Mouse (Mus musculus) limb, embryonic 14.5 days (tissue): ENCODE data around the gene Prrg4. TPM values are rescaled to one million over a fixed set of nuclear protein-coding genes. Genes with fewer than 3 reads are reported as not detected.
"Not testable (repeated sequence)": the region's sequence is repeated elsewhere in the genome, so short reads cannot be mapped to it uniquely, and the experiment has no call there.

Experiments used
- ATAC-seq: fragments of 200-750 bp; cut with Nextera tagmentation; 2 replicates; pipeline ENCODE4 v1.8.0; 2017; ENCODE audit warnings: low read depth, moderate number of reproducible peaks, moderate TSS enrichment; ENCODE audit not compliant: low FRiP score
- DNase-seq: peaks from one replicate; pipeline ENCODE4 v3.0.0-alpha.2; 2015; ENCODE audit warnings: low spot score
- H3K27ac ChIP-seq: fragments of 300-500 bp; sonication (generic); replicated peaks from 2 replicates; pipeline ENCODE4 v1.5.1; 2014; ENCODE audit warnings: low read depth, mild to moderate bottlenecking, low read length, moderate library complexity, mixed read lengths
- H3K27me3 ChIP-seq: fragments of 300-500 bp; sonication (generic); 2 replicates; pipeline ENCODE4 v1.6.1; 2014; ENCODE audit warnings: low read length, mixed read lengths; ENCODE audit not compliant: control insufficient read depth, insufficient read depth
- H3K36me3 ChIP-seq: fragments of 300-500 bp; sonication (generic); 2 replicates; pipeline ENCODE4 v1.6.1; 2014; ENCODE audit warnings: mild to moderate bottlenecking, low read length, moderate library complexity, mixed read lengths; ENCODE audit not compliant: control insufficient read depth, insufficient read depth
- H3K4me1 ChIP-seq: fragments of 300-500 bp; sonication (generic); 2 replicates; pipeline ENCODE4 v1.6.1; 2014; ENCODE audit warnings: antibody characterized with exemption, low read length, mixed read lengths; ENCODE audit not compliant: control insufficient read depth, insufficient read depth
- H3K4me2 ChIP-seq: fragments of 300-500 bp; sonication (generic); replicated peaks from 2 replicates; pipeline ENCODE4 v1.6.1; 2014; ENCODE audit warnings: low read depth, mild to moderate bottlenecking, low read length, moderate library complexity; ENCODE audit not compliant: severe bottlenecking
- H3K4me3 ChIP-seq: fragments of 300-500 bp; sonication (generic); replicated peaks from 2 replicates; pipeline ENCODE4 v1.5.1; 2014; ENCODE audit warnings: low read length
- H3K9ac ChIP-seq: fragments of 300-500 bp; sonication (generic); 2 replicates; pipeline ENCODE4 v1.6.1; 2014; ENCODE audit warnings: mild to moderate bottlenecking, low read depth, low read length, moderate library complexity; ENCODE audit not compliant: severe bottlenecking
- H3K9me3 ChIP-seq: fragments of 300-500 bp; sonication (generic); 2 replicates; pipeline ENCODE4 v1.6.1; 2016; ENCODE audit warnings: low read length; ENCODE audit not compliant: control insufficient read depth
- POLR2A ChIP-seq: fragments of 200-500 bp; IDR thresholded peaks from 2 replicates; pipeline ENCODE4 v1.8.0; 2012; ENCODE audit warnings: inconsistent platforms, mild to moderate bottlenecking, moderate library complexity, borderline replicate concordance; ENCODE audit not compliant: insufficient read depth, insufficient read length; ENCODE audit errors: extremely low read depth
- WGBS: fragments of 180-500 bp; shearing (Covaris S2); extraction: QIAGEN DNeasy Blood & Tissue Kit; methylation state at CpG from one replicate; pipeline ENCODE4 v1.1.7; 2014; 5-methylcytosine and 5-hydroxymethylcytosine counted together
- polyA plus RNA-seq, 2 experiments: library from polyadenylated mRNA; depleted of rRNA in 1 of 2; stranded (reverse) in 1 of 2; unstranded in 1 of 2; fragments of >200 nt; fragmentation: Nextera tagmentation in 1 of 2; extraction: Ambion mirVana in 1 of 2; gene quantifications; 2 replicates each; pipeline versions ENCODE4 v1.2.1 to v1.2.3; 2012 to 2014

The Prrg4 gene
- 1.3 and 1.4 TPM in 2 replicates for polyA plus RNA-seq (2012; rRNA removed)
- 3.8 and 4.3 TPM in 2 replicates for polyA plus RNA-seq (2014; fragmentation: Nextera tagmentation; extraction: Ambion mirVana)

DNA sequence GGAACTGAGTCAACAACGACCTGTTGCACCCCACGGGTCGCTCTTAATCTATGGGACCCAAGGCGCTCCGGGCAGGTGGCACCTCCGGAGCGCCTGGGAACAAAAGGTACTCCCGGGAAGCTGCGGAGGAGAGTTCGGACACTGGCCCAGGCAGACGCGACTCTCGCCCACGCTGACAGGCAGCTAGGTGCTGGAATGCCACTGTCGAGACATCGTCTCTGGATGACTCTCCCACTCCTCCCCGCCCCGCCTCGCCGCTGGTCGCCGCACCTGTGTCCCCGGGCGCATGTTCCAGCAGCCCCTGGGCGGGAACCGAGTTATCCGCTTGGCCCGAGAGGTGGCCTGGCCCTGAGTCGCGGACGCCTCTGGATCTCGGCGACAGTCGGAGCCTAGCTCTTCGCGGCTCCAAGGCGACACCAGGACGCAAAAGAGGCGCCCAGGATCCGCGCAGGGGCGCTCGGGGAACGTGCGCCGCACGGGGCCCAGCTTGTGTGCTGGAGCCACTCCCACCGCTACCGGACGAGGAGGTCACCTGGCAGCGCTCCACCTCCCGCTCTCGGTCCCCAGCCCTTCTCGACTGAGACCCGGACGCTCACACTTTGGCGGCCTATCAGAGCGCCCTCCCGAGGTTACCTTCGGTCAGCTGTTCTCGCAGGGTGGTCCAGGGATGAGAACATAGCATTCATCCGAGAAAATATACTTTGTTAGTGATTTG is at the start of gene Prrg4:
Gene Prrg4 (minus strand): TSS at position 601 of the 715 bp plus-strand sequence.
- DNase-seq (peak; percentile 47), ATAC-seq (peak; percentile 55)
- under 1% methylated on average over 51 of the region's 62 CpGs for WGBS
- H3K9me3 ChIP-seq, result no peaks in the 10 kb centered on the region
- peak within 1 kb of the TSS; percentile 57 for H3K9ac ChIP-seq
- H3K36me3 ChIP-seq, result no peaks in the 10 kb centered on the region
- no peak for TF ChIP-seq POLR2A
- H3K27me3 ChIP-seq, result peaks cover 14% of the 10 kb centered on the region; the same call in 1 of the 2 replicates
- peak within 1 kb of the TSS; percentile 48 for H3K4me3 ChIP-seq
- no peak within 1 kb of the TSS for H3K27ac ChIP-seq
- peak within 1 kb of the TSS; percentile 100 for H3K4me2 ChIP-seq
- peaks cover 4% of the 10 kb centered on the region; the same call in 1 of the 2 replicates for H3K4me1 ChIP-seq

DNA sequence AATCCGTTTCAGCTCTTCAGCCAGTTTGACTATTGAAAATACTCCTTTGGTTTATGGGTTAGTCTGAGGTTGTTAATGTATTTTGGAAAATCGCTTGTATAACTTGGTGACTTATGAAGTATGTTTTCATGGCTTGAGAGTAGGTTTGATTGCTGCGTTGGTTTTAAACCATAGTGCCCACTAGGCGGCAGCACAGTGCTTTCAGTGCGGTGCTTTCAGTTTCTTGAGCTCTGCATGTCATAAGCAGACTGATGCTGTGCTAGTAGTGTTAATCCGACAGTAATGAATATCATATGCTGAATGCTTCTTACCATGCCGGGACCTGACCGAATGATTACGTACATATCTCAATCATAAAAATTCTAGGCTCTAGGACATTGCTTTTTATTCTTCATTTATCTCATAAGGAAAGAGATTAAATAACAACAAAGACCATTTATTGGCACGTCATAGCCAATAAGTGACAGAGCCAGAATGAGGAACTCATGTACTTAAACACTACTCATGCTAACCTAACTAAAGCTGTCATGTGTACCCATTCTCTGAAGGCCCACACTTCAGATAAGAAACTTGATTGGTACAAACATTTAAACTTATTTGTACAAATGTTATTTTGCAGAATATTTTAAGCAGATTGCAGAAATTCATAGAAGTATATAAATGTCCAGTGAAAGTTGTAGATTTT is 38.3 kb upstream of the Prrg4 start:
- DNase-seq (peak; percentile 92), ATAC-seq (peak; percentile 65; the same call in 1 of the 2 replicates)
- H3K27me3 ChIP-seq, result no peaks in the 10 kb centered on the region
- no peaks in the 10 kb centered on the region for H3K4me1 ChIP-seq
- whole genome bisulfite sequencing, result 13% methylated on average over 10 of the region's 10 CpGs
- H3K9me3 ChIP-seq, result no peaks in the 10 kb centered on the region
- TF ChIP-seq POLR2A, result no peak
- H3K4me2 ChIP-seq, result no peak overlapping the region
- no peaks in the 10 kb centered on the region for H3K36me3 ChIP-seq
- no peak overlapping the region for H3K27ac ChIP-seq
- no peak overlapping the region for H3K9ac ChIP-seq
- no peak overlapping the region for H3K4me3 ChIP-seq

DNA sequence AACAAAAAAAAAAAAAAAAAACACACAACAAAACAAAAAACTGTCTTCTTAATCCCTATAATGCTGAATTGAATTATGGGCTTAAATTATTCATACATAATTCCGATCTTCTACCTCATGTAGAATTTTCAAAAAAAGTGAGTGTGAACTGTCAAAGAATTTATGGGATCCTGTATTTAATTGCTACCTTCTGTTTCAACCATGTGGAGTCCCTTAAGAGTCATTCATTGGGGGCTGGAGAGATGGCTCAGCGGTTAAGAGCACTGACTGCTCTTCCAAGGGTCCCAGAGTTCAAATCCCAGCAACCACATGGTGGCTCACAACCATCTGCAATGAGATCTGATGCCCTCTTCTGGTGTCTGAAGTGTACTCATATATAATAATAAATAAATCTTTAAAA is 37.7 kb upstream of the Prrg4 start:
- not testable (repeated sequence) for H3K27ac ChIP-seq, H3K4me2 ChIP-seq, H3K9me3 ChIP-seq, H3K27me3 ChIP-seq, DNase-seq, H3K9ac ChIP-seq, H3K36me3 ChIP-seq, H3K4me3 ChIP-seq, H3K4me1 ChIP-seq, ATAC-seq
- WGBS, result 52% methylated on average over 2 of the region's 2 CpGs

- H3K4me1 ChIP-seq, result no peaks in the 10 kb centered on the region
- no peak overlapping the region for H3K9ac ChIP-seq
- no peak overlapping the region for H3K27ac ChIP-seq
- TF ChIP-seq POLR2A, result no peak
- H3K36me3 ChIP-seq, result no peaks in the 10 kb centered on the region
- H3K27me3 ChIP-seq, result no peaks in the 10 kb centered on the region
- WGBS, result 93% methylated on average over 18 of the region's 18 CpGs
- H3K9me3 ChIP-seq, result no peaks in the 10 kb centered on the region
- H3K4me3 ChIP-seq, result no peak overlapping the region
- no peak overlapping the region for H3K4me2 ChIP-seq
- no peak for ATAC-seq
- DNase-seq, result no peak
Measured at GRCm38 (mm10) chr2:104886109-104886508, 36.4 kb upstream of the Prrg4 start.

DNA sequence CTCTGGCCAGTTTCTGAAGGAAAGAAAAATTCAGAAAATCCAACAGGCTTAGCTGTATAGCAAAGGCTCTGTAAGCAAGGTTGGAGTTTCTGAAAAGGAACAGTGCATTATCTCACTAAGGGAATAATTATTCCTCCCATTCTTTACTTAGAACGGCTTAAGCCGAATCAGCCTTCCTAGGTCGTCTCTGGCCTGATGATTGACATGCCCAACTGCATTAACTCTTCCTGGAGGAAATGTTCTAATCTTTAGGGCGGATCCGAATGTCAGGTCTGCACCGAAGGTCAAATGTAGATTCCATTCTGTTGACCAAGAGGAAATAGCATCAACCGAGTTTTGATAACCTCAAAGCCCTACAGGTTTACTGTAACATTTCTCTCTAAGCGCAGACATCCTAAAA is 29.1 kb upstream of the Prrg4 start:
- H3K9ac ChIP-seq, result no peak overlapping the region
- no peaks in the 10 kb centered on the region for H3K27me3 ChIP-seq
- no peak for TF ChIP-seq POLR2A
- H3K36me3 ChIP-seq, result no peaks in the 10 kb centered on the region
- WGBS, result 86% methylated on average over 8 of the region's 8 CpGs
- DNase-seq, result no peak
- ATAC-seq, result no peak
- no peaks in the 10 kb centered on the region for H3K4me1 ChIP-seq
- 0 out of 2 replicates have a peak, but pooled peaks cover 3% of the 10 kb centered on the region for H3K9me3 ChIP-seq
- no peak overlapping the region for H3K27ac ChIP-seq
- no peak overlapping the region for H3K4me2 ChIP-seq
- H3K4me3 ChIP-seq, result no peak overlapping the region
